Mouse (Mus musculus) heart, embryonic 15.5 days (tissue): ENCODE data around the gene Canx. TPM values are rescaled to one million over a fixed set of nuclear protein-coding genes. Genes with fewer than 3 reads are reported as not detected.

ENCODE experiments used
- ATAC-seq: fragments of 200-750 bp; cut with Nextera tagmentation; replicated peaks from 2 replicates; pipeline ENCODE4 v1.8.0; 2017; ENCODE audit warnings: low read depth, moderate TSS enrichment; ENCODE audit not compliant: insufficient number of reproducible peaks, insufficient read depth, low FRiP score
- H3K27ac ChIP-seq: fragments of 300-500 bp; sonication (generic); 2 replicates; pipeline ENCODE4 v1.5.1; 2015; ENCODE audit warnings: mild to moderate bottlenecking, inconsistent platforms
- H3K27me3 ChIP-seq: fragments of 300-500 bp; sonication (generic); 2 replicates; pipeline ENCODE4 v1.6.1; 2015; ENCODE audit warnings: inconsistent platforms
- H3K36me3 ChIP-seq: fragments of 300-500 bp; sonication (generic); 2 replicates; pipeline ENCODE4 v1.6.1; 2015; ENCODE audit warnings: mild to moderate bottlenecking, inconsistent platforms
- H3K4me1 ChIP-seq: fragments of 300-500 bp; sonication (generic); replicated peaks from 2 replicates; pipeline ENCODE4 v1.6.1; 2015; ENCODE audit warnings: inconsistent platforms
- H3K4me2 ChIP-seq: fragments of 300-500 bp; sonication (generic); 2 replicates; pipeline ENCODE4 v1.6.1; 2015; ENCODE audit warnings: inconsistent platforms, mild to moderate bottlenecking, moderate library complexity
- H3K4me3 ChIP-seq: fragments of 300-500 bp; sonication (generic); 2 replicates; pipeline ENCODE4 v1.5.1; 2015; ENCODE audit warnings: mild to moderate bottlenecking, inconsistent platforms
- H3K9ac ChIP-seq: fragments of 300-500 bp; sonication (generic); 2 replicates; pipeline ENCODE4 v1.6.1; 2015; ENCODE audit warnings: mild to moderate bottlenecking, inconsistent platforms
- H3K9me3 ChIP-seq: fragments of 300-500 bp; sonication (generic); replicated peaks from 2 replicates; pipeline ENCODE4 v1.6.1; 2016; ENCODE audit warnings: inconsistent platforms
- WGBS: fragments of 180-500 bp; shearing (Covaris S2); methylation state at CpG from one replicate; pipeline ENCODE4 v1.1.7; 2015; ENCODE audit warnings: mixed read lengths; 5-methylcytosine and 5-hydroxymethylcytosine counted together
- polyA plus RNA-seq: library from polyadenylated mRNA; unstranded; fragments of >200 nt; fragmentation: Nextera tagmentation; extraction: Ambion mirVana; gene quantifications from 2 replicates; pipeline ENCODE4 v1.2.1, GENCODE M21; 2015

Canx gene
- polyA plus RNA-seq, 1 experiment from 2014 or later, result 247 TPM

DNA sequence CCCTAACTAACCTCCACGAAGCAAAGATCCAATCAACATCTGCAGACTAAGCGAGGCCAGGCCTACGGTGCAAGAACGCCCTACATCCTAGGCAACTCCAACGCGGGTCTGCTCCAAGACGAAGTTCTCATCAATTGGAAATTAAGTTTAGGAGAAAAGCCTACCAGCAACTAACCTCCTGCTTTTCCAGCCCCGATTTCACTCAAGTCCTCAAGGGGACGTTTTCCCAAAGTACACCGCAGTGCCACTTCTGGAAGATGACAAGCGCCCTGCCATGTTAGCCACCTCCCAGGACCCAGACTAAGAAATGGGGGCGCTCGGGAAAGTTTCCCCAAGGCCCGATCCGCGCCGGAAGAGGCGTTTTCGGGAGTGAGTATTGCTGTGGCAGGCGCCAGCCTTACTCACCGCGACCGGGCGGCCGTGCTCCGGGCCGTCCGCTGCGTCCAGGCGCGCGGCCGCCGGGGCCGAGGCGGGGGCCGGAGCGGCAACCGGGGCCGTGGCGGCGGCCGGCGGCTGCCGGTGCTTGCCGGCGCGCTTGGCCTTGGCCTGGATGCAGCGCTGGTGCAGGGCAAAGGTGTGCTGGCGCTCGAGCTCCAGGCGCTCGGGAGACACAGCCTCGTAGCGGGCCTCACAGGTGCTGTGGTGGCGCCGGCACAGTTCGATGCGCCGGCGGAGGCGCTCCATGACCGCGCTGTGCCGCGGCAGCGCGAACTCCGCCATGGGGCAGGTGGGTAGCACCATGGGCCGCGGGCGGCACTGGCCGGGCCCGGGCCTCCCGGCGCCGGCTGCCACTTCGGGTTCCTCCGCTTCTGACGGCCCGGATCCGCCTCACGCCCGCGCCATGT is 33.9 kb downstream of the Canx start:
- Histone ChIP-seq H3K27ac (peak overlapping the region; percentile 98), H3K9ac (peak overlapping the region; percentile 99), H3K4me3 (peak overlapping the region; percentile 90), H3K4me1 (peaks cover 24% of the 10 kb centered on the region), H3K4me2 (peak overlapping the region; percentile 74), H3K36me3 (peaks cover 35% of the 10 kb centered on the region), H3K27me3 (no peaks in the 10 kb centered on the region), H3K9me3 (no peaks in the 10 kb centered on the region)
- peak; percentile 67 for ATAC-seq
- under 1% methylated on average over 72 of the region's 85 CpGs for WGBS

- no peaks in the 10 kb centered on the region for H3K9me3 ChIP-seq
- ATAC-seq, result no peak
- H3K27me3 ChIP-seq, result no peaks in the 10 kb centered on the region
- 12% methylated on average over 20 of the region's 20 CpGs for WGBS
- peak overlapping the region; percentile 74 for H3K4me2 ChIP-seq
- H3K4me1 ChIP-seq, result peaks cover 24% of the 10 kb centered on the region
- H3K27ac ChIP-seq, result peak overlapping the region; percentile 98
- H3K36me3 ChIP-seq, result peaks cover 32% of the 10 kb centered on the region; the same call in 1 of the 2 replicates
- peak overlapping the region; percentile 99 for H3K9ac ChIP-seq
- H3K4me3 ChIP-seq, result peak overlapping the region; percentile 90
Observed at GRCm38 (mm10) chr11:50290486-50291225, 34.8 kb downstream of the Canx start.

DNA sequence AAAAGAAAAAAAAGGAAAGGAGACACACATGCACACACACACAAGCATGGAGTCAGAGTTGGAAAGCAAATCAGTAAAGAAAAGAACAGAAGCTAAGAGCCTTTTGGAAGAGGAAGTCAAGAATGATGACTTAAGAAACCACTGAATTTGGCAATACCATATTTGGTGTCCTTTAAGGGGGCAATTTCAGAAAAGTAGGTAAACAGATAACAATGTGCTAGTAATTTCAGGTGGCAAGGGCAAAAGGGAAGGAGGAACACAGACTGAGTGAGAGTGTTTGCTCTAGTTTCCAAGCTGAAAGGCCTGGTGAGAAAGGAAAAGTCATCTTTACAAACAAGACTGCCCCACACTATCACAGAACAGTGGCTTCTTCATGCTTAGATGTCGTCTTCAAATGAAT is 39.0 kb downstream of the Canx start:
- Histone ChIP-seq H3K27ac (no peak overlapping the region), H3K4me3 (no peak overlapping the region), H3K4me1 (peaks cover 16% of the 10 kb centered on the region), H3K9ac (no peak overlapping the region), H3K36me3 (peaks cover 11% of the 10 kb centered on the region; the same call in 1 of the 2 replicates), H3K27me3 (no peaks in the 10 kb centered on the region), H3K9me3 (no peaks in the 10 kb centered on the region), H3K4me2 (no peak overlapping the region)
- 87% methylated on average over 1 of the region's 1 CpGs for WGBS
- ATAC-seq, result no peak

DNA sequence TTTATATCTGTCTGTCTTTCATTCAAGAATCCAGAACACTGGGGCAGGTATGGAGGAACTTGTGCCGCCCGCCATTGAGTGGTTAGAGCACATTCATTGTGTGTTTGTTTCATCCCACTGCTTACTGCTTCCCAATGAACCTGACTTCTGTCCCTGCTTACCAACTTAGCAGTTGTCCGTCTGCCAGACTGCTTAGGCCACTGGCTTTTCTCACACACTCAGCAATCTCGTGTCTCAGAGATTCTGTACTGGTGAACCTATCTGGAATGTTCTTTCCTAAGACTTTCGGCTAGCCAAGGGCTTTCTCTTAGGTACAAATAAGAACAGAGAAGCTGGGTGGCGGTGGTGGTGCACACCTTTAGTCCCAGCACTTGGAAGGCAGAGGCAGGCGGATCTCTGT is 39.8 kb downstream of the Canx start:
- no peaks in the 10 kb centered on the region for H3K27me3 ChIP-seq
- peaks cover 11% of the 10 kb centered on the region; the same call in 1 of the 2 replicates for H3K36me3 ChIP-seq
- no peak overlapping the region for H3K4me2 ChIP-seq
- H3K27ac ChIP-seq, result no peak overlapping the region
- no peak overlapping the region for H3K9ac ChIP-seq
- peaks cover 16% of the 10 kb centered on the region for H3K4me1 ChIP-seq
- no peaks in the 10 kb centered on the region for H3K9me3 ChIP-seq
- no peak overlapping the region for H3K4me3 ChIP-seq
- ATAC-seq, result no peak
- WGBS, result 80% methylated on average over 7 of the region's 7 CpGs

- Histone ChIP-seq H3K27ac (no peak overlapping the region), H3K4me2 (no peak overlapping the region), H3K9ac (no peak overlapping the region), H3K4me1 (peaks cover 15% of the 10 kb centered on the region), H3K27me3 (no peaks in the 10 kb centered on the region), H3K9me3 (no peaks in the 10 kb centered on the region), H3K4me3 (no peak overlapping the region), H3K36me3 (peaks cover 11% of the 10 kb centered on the region; the same call in 1 of the 2 replicates)
- ATAC-seq, result no peak
- 94% methylated on average over 5 of the region's 5 CpGs for WGBS
Observed at GRCm38 (mm10) chr11:50285263-50285662, 40.2 kb downstream of the Canx start.

DNA sequence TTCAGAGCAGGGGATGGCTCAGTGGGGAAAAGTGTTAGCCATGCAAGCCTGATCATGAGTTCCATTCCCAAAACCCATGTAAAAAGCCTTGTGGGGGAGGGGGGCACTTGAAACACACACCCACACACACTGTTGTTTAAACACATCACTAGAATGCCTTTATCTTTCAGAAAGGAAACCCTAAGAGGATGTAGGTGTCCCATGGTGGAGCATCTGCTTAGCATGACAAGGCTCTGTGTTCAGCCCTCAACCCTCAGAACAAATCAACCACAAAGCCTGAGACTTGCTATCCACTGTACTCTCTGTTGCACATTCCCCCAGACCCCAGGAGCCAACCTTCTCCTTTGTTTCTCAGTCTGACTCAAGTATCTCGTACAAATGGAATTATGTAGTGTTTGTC is 45.4 kb downstream of the Canx start:
- 73% methylated on average over 1 of the region's 1 CpGs for WGBS
- H3K27ac ChIP-seq, result no peak overlapping the region
- no peaks in the 10 kb centered on the region for H3K9me3 ChIP-seq
- no peak for ATAC-seq
- H3K4me3 ChIP-seq, result no peak overlapping the region
- H3K9ac ChIP-seq, result no peak overlapping the region
- H3K36me3 ChIP-seq, result no peaks in the 10 kb centered on the region; the same call in 1 of the 2 replicates
- peaks cover 17% of the 10 kb centered on the region for H3K4me1 ChIP-seq
- H3K4me2 ChIP-seq, result no peak overlapping the region
- H3K27me3 ChIP-seq, result no peaks in the 10 kb centered on the region

DNA sequence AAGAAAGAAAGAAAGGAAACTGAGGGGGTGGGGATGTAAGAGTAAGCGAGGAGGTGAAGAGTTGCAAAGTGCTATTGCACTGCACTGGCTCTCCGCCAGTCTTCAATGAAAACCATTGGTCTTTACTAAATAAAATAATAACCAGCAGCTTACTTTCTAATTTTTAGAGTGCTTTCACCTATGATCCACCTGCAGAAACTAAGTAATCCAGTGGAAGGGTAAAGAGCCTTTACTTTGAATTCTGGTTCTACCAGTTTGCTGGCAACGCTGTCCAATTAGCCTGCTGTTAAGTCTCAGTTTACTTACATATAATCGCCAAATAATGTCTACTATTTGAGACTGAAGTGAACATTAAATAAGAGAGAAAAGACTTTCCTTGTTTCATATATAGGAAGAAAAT is 46.5 kb downstream of the Canx start:
- no peak overlapping the region for H3K9ac ChIP-seq
- no peak for ATAC-seq
- H3K27me3 ChIP-seq, result no peaks in the 10 kb centered on the region
- 77% methylated on average over 4 of the region's 4 CpGs for WGBS
- no peak overlapping the region for H3K27ac ChIP-seq
- no peaks in the 10 kb centered on the region for H3K9me3 ChIP-seq
- H3K4me1 ChIP-seq, result peaks cover 26% of the 10 kb centered on the region
- no peak overlapping the region for H3K4me2 ChIP-seq
- no peaks in the 10 kb centered on the region; the same call in 1 of the 2 replicates for H3K36me3 ChIP-seq
- H3K4me3 ChIP-seq, result no peak overlapping the region

DNA sequence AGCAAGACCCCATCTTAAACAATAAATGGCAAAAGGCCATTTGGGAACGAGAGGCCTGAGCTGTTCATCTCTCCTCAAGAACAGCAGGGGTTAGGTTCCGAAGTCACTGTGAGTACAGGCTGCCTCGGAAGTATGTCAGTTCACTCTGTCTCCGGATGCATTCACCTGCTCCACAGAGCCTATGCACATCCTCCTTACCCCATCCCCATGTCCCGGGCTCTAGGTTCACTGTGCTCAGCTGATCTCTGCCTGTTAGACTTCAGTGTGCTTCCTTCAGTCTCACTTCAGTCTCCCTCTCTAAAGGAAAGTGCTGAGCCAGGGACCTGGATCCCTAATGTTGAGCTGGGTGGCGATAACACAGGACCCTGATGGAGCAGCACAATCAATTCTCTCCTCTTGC is 47.8 kb downstream of the Canx start:
- Histone ChIP-seq H3K27me3 (no peaks in the 10 kb centered on the region), H3K36me3 (no peaks in the 10 kb centered on the region; the same call in 1 of the 2 replicates), H3K27ac (no peak overlapping the region), H3K4me2 (no peak overlapping the region), H3K4me3 (no peak overlapping the region), H3K4me1 (peaks cover 27% of the 10 kb centered on the region), H3K9me3 (no peaks in the 10 kb centered on the region), H3K9ac (no peak overlapping the region)
- ATAC-seq, result no peak
- 94% methylated on average over 6 of the region's 6 CpGs for WGBS

GRCm38 (mm10) chr11:50277025-50277424 is 48.4 kb downstream of the Canx start:
- no peak for ATAC-seq
- no peaks in the 10 kb centered on the region; the same call in 1 of the 2 replicates for H3K36me3 ChIP-seq
- H3K27me3 ChIP-seq, result no peaks in the 10 kb centered on the region
- H3K9ac ChIP-seq, result no peak overlapping the region
- H3K27ac ChIP-seq, result no peak overlapping the region
- H3K4me2 ChIP-seq, result no peak overlapping the region
- H3K4me1 ChIP-seq, result peaks cover 29% of the 10 kb centered on the region
- H3K9me3 ChIP-seq, result no peaks in the 10 kb centered on the region
- H3K4me3 ChIP-seq, result no peak overlapping the region

GRCm38 (mm10) chr11:50275568-50276151 is 49.8 kb downstream of the Canx start:
- Histone ChIP-seq H3K27ac (peak overlapping the region; percentile 87), H3K4me2 (peak overlapping the region; percentile 48), H3K9ac (no peak overlapping the region), H3K4me1 (peaks cover 43% of the 10 kb centered on the region), H3K9me3 (no peaks in the 10 kb centered on the region), H3K27me3 (no peaks in the 10 kb centered on the region), H3K4me3 (no peak overlapping the region), H3K36me3 (no peaks in the 10 kb centered on the region; the same call in 1 of the 2 replicates)
- ATAC-seq, result peak; percentile 60; the same call in 1 of the 2 replicates
- WGBS, result 38% methylated on average over 5 of the region's 5 CpGs

DNA sequence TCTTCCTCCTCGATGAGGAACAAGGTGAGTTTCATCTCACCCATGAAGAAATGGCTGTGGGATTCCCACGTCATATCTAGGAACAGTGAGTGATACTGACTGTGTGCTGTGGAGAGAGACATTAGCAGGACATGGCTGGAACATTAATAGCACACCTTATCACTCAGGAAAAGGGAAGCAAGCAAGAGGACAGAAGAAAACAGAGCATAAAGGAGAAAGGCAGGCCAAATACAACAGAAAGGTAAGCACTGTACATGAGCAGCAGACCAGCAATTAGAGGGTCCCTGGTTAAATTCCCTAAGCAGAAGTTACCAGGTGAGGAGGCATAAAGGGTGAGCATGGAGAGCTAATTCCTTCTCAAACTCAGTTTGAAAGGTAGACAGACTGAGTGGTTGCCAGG is 50.4 kb downstream of the Canx start:
- Histone ChIP-seq H3K9ac (no peak overlapping the region), H3K4me3 (no peak overlapping the region), H3K4me2 (peak overlapping the region; percentile 48), H3K4me1 (peaks cover 41% of the 10 kb centered on the region), H3K36me3 (no peaks in the 10 kb centered on the region; the same call in 1 of the 2 replicates), H3K9me3 (no peaks in the 10 kb centered on the region), H3K27me3 (no peaks in the 10 kb centered on the region), H3K27ac (peak overlapping the region; percentile 87)
- 33% methylated on average over 2 of the region's 2 CpGs for WGBS
- no peak for ATAC-seq
